Mouse (Mus musculus) embryonic facial prominence, embryonic 14.5 days (tissue): ENCODE results near the gene Tead2. TPM values are rescaled to one million over a fixed set of nuclear protein-coding genes. Genes with fewer than 3 reads are reported as not detected.

Source experiments
- ATAC-seq: fragments of 200-750 bp; cut with Nextera tagmentation; 2 replicates; pipeline ENCODE4 v1.8.0; 2017; ENCODE audit warnings: low read depth, moderate number of reproducible peaks, moderate TSS enrichment
- DNase-seq: peaks from one replicate; pipeline ENCODE4 v3.0.0-alpha.2; 2015; ENCODE audit warnings: low spot score
- H3K27ac ChIP-seq: fragments of 300-500 bp; sonication (generic); replicated peaks from 2 replicates; pipeline ENCODE4 v1.5.1; 2014; ENCODE audit warnings: low read depth, mild to moderate bottlenecking, low read length, moderate library complexity
- H3K27me3 ChIP-seq: fragments of 300-500 bp; sonication (generic); replicated peaks from 2 replicates; pipeline ENCODE4 v1.6.1; 2014; ENCODE audit warnings: low read length; ENCODE audit not compliant: control insufficient read depth, insufficient read depth
- H3K36me3 ChIP-seq: fragments of 300-500 bp; sonication (generic); 2 replicates; pipeline ENCODE4 v1.6.1; 2014; ENCODE audit warnings: low read length, mixed read lengths; ENCODE audit not compliant: control insufficient read depth, insufficient read depth
- H3K4me1 ChIP-seq: fragments of 300-500 bp; sonication (generic); 2 replicates; pipeline ENCODE4 v1.6.1; 2014; ENCODE audit warnings: antibody characterized with exemption, low read length; ENCODE audit not compliant: control insufficient read depth, insufficient read depth
- H3K4me2 ChIP-seq: fragments of 300-500 bp; sonication (generic); 2 replicates; pipeline ENCODE4 v1.6.1; 2014; ENCODE audit warnings: low read depth, mild to moderate bottlenecking, low read length, moderate library complexity, mixed read lengths
- H3K4me3 ChIP-seq: fragments of 300-500 bp; sonication (generic); 2 replicates; pipeline ENCODE4 v1.5.1; 2014; ENCODE audit warnings: low read depth, mild to moderate bottlenecking, low read length
- H3K9ac ChIP-seq: fragments of 300-500 bp; sonication (generic); 2 replicates; pipeline ENCODE4 v1.6.1; 2014; ENCODE audit warnings: low read depth, mild to moderate bottlenecking, low read length, moderate library complexity, mixed read lengths
- H3K9me3 ChIP-seq: fragments of 300-500 bp; sonication (generic); 2 replicates; pipeline ENCODE4 v1.6.1; 2016; ENCODE audit warnings: low read length; ENCODE audit not compliant: control insufficient read depth
- WGBS: fragments of 180-500 bp; shearing (Covaris S2); extraction: QIAGEN DNeasy Blood & Tissue Kit; methylation state at CpG from one replicate; pipeline ENCODE4 v1.1.7; 2014; 5-methylcytosine and 5-hydroxymethylcytosine counted together
- polyA plus RNA-seq: library from polyadenylated mRNA; unstranded; fragments of >200 nt; fragmentation: Nextera tagmentation; extraction: Ambion mirVana; gene quantifications from 2 replicates; pipeline ENCODE4 v1.2.1, GENCODE M21; 2014

The Tead2 gene
- polyA plus RNA-seq, 1 experiment from 2014 or later, result 112 TPM

- Histone ChIP-seq H3K27me3 (no peaks in the 10 kb centered on the region), H3K4me1 (no peaks in the 10 kb centered on the region), H3K36me3 (peaks cover 96% of the 10 kb centered on the region), H3K9ac (no peak overlapping the region), H3K4me2 (no peak overlapping the region), H3K9me3 (no peaks in the 10 kb centered on the region), H3K27ac (no peak overlapping the region), H3K4me3 (no peak overlapping the region)
- ATAC-seq (no peak), DNase-seq (no peak)
- WGBS, result 92% methylated on average over 7 of the region's 7 CpGs
Observed at GRCm38 (mm10) chr7:45224826-45225225, 9.3 kb downstream of the Tead2 start.

- H3K9ac ChIP-seq, result no peak overlapping the region
Observed at GRCm38 (mm10) chr7:45226421-45226820, 10.9 kb downstream of the Tead2 start.

GRCm38 (mm10) chr7:45228548-45228947 lies 13.0 kb downstream of the Tead2 start:
- no peaks in the 10 kb centered on the region for H3K27me3 ChIP-seq
- no peak overlapping the region for H3K9ac ChIP-seq
- DNase-seq (no peak), ATAC-seq (no peak)
- no peak overlapping the region for H3K27ac ChIP-seq
- no peak overlapping the region for H3K4me2 ChIP-seq
- H3K4me3 ChIP-seq, result no peak overlapping the region
- H3K36me3 ChIP-seq, result peaks cover 90% of the 10 kb centered on the region
- peaks cover 1% of the 10 kb centered on the region; the same call in 1 of the 2 replicates for H3K4me1 ChIP-seq
- no peaks in the 10 kb centered on the region for H3K9me3 ChIP-seq
- WGBS, result 94% methylated on average over 18 of the region's 18 CpGs

More at GRCm38 (mm10) chr7:45226421-45226820, 10.9 kb downstream of the Tead2 start:
- Histone ChIP-seq H3K4me2 (no peak overlapping the region), H3K27ac (no peak overlapping the region), H3K4me1 (no peaks in the 10 kb centered on the region), H3K27me3 (no peaks in the 10 kb centered on the region), H3K9me3 (no peaks in the 10 kb centered on the region), H3K4me3 (no peak overlapping the region), H3K36me3 (peaks cover 89% of the 10 kb centered on the region)
- 86% methylated on average over 5 of the region's 5 CpGs for WGBS
- ATAC-seq, result no peak
- no peak for DNase-seq

- ATAC-seq (no peak), DNase-seq (no peak)
- Histone ChIP-seq H3K27ac (no peak overlapping the region), H3K27me3 (no peaks in the 10 kb centered on the region), H3K4me3 (no peak overlapping the region), H3K36me3 (peaks cover 89% of the 10 kb centered on the region), H3K4me1 (peaks cover 6% of the 10 kb centered on the region; the same call in 1 of the 2 replicates), H3K9me3 (no peaks in the 10 kb centered on the region), H3K9ac (no peak overlapping the region), H3K4me2 (no peak overlapping the region)
- 92% methylated on average over 8 of the region's 8 CpGs for WGBS
Observed at GRCm38 (mm10) chr7:45229046-45229445, 13.5 kb downstream of the Tead2 start.

GRCm38 (mm10) chr7:45229459-45230203 lies 14.1 kb downstream of the Tead2 start:
- no peaks in the 10 kb centered on the region for H3K27me3 ChIP-seq
- no peak overlapping the region for H3K9ac ChIP-seq
- 87% methylated on average over 7 of the region's 7 CpGs for WGBS
- H3K27ac ChIP-seq, result no peak overlapping the region
- no peaks in the 10 kb centered on the region for H3K9me3 ChIP-seq
- H3K4me3 ChIP-seq, result no peak overlapping the region
- DNase-seq (no peak), ATAC-seq (no peak)
- H3K4me2 ChIP-seq, result no peak overlapping the region
- H3K4me1 ChIP-seq, result peaks cover 10% of the 10 kb centered on the region; the same call in 1 of the 2 replicates
- H3K36me3 ChIP-seq, result peaks cover 83% of the 10 kb centered on the region

GRCm38 (mm10) chr7:45231192-45231591 lies 15.6 kb downstream of the Tead2 start:
- no peak overlapping the region for H3K4me2 ChIP-seq
- no peaks in the 10 kb centered on the region for H3K9me3 ChIP-seq
- H3K36me3 ChIP-seq, result peaks cover 68% of the 10 kb centered on the region
- 93% methylated on average over 10 of the region's 12 CpGs for WGBS
- ATAC-seq, result no peak
- no peak overlapping the region for H3K27ac ChIP-seq
- no peak overlapping the region for H3K4me3 ChIP-seq
- H3K4me1 ChIP-seq, result peaks cover 15% of the 10 kb centered on the region; the same call in 1 of the 2 replicates
- DNase-seq, result no peak
- no peak overlapping the region for H3K9ac ChIP-seq
- peaks cover 3% of the 10 kb centered on the region; the same call in 1 of the 2 replicates for H3K27me3 ChIP-seq

GRCm38 (mm10) chr7:45231941-45232340 lies 16.4 kb downstream of the Tead2 start:
- no peak for DNase-seq
- H3K27ac ChIP-seq, result no peak overlapping the region

GRCm38 (mm10) chr7:45232716-45233465 lies 17.3 kb downstream of the Tead2 start:
- Histone ChIP-seq H3K27me3 (peaks cover 3% of the 10 kb centered on the region; the same call in 1 of the 2 replicates), H3K4me1 (peaks cover 15% of the 10 kb centered on the region; the same call in 1 of the 2 replicates), H3K9me3 (no peaks in the 10 kb centered on the region), H3K4me2 (no peak overlapping the region), H3K4me3 (no peak overlapping the region), H3K27ac (no peak overlapping the region), H3K9ac (no peak overlapping the region), H3K36me3 (peaks cover 53% of the 10 kb centered on the region)
- ATAC-seq (no peak), DNase-seq (no peak)
- WGBS, result 65% methylated on average over 13 of the region's 13 CpGs

More at GRCm38 (mm10) chr7:45231941-45232340, 16.4 kb downstream of the Tead2 start:
- no peak overlapping the region for H3K9ac ChIP-seq
- no peak overlapping the region for H3K4me3 ChIP-seq
- peaks cover 3% of the 10 kb centered on the region; the same call in 1 of the 2 replicates for H3K27me3 ChIP-seq
- peaks cover 15% of the 10 kb centered on the region; the same call in 1 of the 2 replicates for H3K4me1 ChIP-seq
- WGBS, result 85% methylated on average over 11 of the region's 11 CpGs
- no peak overlapping the region for H3K4me2 ChIP-seq
- peaks cover 60% of the 10 kb centered on the region for H3K36me3 ChIP-seq
- no peaks in the 10 kb centered on the region for H3K9me3 ChIP-seq
- ATAC-seq, result no peak
